Mouse (Mus musculus) ZHBTc4 (cell line): ENCODE measurements around the gene Scamp1.
"Not testable (repeated sequence)": the region's sequence is repeated elsewhere in the genome, so short reads cannot be mapped to it uniquely, and the experiment has no call there.

ENCODE experiments used
- DNase-seq: peaks from one replicate; pipeline ENCODE4 v3.0.0-alpha.2; 2011; ENCODE audit warnings: low read depth, low spot score

Scamp1 gene

GRCm38 (mm10) chr13:94285281-94285871, at the start of gene Scamp1:
TSS of gene Scamp1 (minus strand) at chr13:94285857.
- peak; percentile 92 for DNase-seq

- no peak for DNase-seq
Measured at GRCm38 (mm10) chr13:94330392-94330979, 44.8 kb upstream of the Scamp1 start.

DNA sequence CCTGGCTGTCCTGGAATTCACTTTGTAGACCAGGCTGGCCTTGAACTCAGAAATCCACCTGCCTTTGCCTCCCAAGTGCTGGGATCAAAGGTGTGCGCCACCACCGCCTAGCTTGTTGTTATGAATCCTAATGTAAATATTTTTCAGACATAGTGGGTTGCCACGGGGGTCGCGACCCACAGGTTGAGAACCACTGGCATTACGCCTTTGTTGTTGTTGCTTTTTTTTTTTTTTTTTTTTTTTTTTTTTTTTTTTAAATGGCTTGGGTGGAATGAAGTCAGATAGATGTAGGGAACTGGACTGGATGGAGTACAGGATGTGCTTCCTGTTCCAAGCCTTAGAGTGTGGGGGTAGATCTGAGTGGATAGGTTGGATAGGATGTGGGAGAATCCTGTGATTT, 43.3 kb upstream of the Scamp1 start:
- DNase-seq, result not testable (repeated sequence)

DNA sequence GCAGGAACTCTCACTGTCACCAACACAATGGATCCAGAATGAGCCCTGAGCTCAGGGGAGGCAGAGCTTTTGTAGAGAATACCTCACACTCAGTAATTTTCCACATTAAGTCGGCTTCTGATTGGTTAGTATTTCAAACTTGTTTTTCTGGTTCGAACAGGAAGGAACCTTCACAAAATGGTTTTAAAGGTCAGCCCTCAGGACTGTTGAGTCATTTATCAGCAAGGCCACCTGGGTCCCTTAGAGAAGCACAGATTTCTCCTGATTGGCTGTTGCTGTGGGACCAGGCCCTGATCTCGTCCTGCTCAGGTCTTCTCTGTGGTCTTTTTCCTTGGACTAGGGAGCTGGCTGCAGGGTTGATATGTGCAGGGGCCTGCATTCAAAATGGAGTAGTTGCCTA, 42.4 kb upstream of the Scamp1 start:
- DNase-seq, result no peak

GRCm38 (mm10) chr13:94322475-94322874, 36.8 kb upstream of the Scamp1 start:
- DNase-seq, result no peak

DNA sequence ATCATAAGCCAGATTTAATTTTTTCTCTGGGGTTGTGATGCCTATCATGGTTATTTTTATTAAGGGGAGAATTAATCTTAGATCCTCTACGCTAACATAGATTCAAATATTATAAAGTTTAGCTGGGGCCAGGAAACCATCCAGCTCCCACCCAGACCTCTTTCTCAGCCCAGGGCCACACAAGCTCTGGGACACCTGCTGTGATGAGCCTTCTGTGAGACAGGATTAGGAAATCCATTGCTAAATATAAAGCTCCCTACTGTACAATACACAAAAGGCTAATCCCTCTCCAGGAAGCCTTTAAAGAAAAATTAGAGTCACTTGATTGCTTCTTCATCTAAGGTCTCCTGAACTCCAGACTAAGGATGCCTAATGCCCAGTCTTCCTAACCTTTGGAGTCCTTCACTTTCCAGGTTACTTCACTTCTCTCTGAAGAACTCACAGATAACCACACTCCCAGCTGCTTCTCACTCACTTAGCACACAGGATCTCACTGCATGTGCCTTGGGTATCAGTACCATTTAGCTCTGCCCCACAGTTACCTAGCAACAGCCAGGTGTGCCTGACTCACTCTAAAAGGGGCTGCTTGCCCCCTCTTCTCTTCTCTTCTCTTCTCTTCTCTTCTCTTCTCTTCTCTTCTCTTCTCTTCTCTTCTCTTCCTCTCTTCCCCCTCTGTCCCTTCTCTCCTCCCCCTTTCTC, 35.6 kb upstream of the Scamp1 start:
- no peak for DNase-seq

GRCm38 (mm10) chr13:94316975-94317511, 31.4 kb upstream of the Scamp1 start:
- no peak for DNase-seq

GRCm38 (mm10) chr13:94312812-94313211, 27.2 kb upstream of the Scamp1 start:
- peak; percentile 53 for DNase-seq

DNA sequence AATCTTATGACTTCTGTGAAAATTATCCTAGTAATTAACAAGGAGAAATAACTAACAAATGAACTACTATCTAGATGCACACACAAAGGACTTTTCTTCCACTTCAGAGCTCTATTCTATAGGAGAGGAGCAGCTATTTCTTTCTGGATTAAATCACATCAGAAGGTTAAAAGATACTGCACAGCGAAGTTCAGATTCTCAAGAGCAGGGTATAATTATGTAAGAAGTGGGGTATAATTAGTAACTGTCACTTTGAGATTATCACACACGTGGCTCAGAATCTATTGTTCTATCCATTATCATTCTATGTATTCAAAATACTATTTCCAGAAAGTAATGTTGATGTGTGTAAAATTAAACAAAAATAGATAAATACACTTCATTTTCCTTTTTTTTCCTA, 22.6 kb upstream of the Scamp1 start:
- DNase-seq, result no peak

- no peak for DNase-seq
Measured at GRCm38 (mm10) chr13:94307531-94307930, 21.9 kb upstream of the Scamp1 start.

GRCm38 (mm10) chr13:94306968-94307289, 21.3 kb upstream of the Scamp1 start:
- no peak for DNase-seq

DNA sequence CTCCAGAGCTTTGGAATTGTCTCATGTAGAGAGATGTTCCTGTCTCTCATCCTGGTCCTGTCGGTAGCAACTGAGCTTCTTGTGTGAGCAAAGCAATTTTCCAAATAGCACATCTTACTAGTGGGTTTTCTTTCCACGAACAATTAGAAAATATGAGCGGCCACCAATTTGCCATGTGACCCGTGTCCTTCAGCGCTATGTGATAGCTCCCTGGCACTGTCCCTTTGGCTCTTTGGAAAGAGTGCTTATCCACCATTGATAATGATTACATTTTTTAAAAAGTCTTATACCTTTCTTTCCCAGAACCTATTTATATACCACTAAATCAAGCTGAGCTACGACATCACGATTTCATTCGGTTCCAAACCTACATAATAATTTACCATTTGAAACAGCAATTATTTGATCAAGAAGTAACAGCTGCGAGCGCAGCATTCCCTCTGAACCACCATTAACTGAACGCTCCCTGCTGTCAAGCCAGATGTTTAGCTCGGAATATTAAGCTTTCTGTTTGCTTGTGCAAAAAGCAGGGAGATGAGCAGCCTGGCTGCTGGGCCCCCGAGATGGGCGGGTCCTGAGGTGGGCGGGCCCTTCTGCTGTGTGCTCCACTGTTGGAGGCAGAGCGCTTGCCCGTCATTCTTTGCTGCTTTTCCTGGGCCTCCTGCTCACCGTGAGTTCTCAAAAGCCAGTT, 20.8 kb upstream of the Scamp1 start:
- peak; percentile 51 for DNase-seq

- DNase-seq, result no peak
Measured at GRCm38 (mm10) chr13:94300946-94301538, 15.4 kb upstream of the Scamp1 start.

GRCm38 (mm10) chr13:94300232-94300631, 14.6 kb upstream of the Scamp1 start:
- DNase-seq, result no peak

- DNase-seq, result no peak
Measured at GRCm38 (mm10) chr13:94298401-94298800, 12.7 kb upstream of the Scamp1 start.

DNA sequence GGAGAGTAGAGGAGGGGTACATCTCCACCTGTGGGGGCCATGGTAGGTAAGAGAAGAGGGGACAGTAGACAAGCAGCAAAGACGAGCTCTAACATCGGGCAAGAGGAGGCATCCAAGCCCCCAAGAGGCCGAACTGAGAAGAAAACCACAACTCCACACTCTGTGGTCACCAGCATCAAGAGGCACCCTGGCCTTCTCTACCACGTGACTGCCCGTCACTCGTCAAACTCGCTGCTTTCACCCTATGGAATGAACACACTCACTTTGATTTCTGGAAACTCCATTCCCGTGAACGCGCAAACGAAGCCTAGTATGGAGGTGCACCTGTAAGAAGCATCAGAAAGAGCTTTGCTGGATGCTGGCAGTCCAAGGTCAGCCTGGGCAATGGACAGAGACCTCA, 10.7 kb upstream of the Scamp1 start:
- DNase-seq, result no peak

- DNase-seq, result no peak
Measured at GRCm38 (mm10) chr13:94295922-94296321, 10.3 kb upstream of the Scamp1 start.

GRCm38 (mm10) chr13:94294886-94295285, 9.2 kb upstream of the Scamp1 start:
- no peak for DNase-seq

DNA sequence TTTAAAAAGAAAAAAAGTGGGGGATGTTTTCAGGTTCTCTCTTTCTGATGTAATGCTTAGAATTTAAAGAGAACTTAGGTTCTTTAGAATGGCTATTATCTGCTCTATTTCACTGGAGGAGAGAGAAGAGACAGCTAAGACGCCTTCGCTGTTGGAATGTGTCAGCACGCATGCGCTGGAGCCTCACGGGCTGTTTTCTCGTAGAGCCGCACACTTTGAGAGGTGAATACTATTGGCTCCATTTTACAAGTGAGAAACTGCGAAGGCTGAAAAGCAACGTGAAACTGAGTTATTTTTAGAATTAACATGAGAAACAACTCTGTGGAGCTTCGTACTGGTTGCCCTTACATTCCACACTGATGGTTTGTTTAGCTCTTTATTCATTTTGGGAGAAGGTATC, 8.3 kb upstream of the Scamp1 start:
- peak; percentile 21 for DNase-seq

- DNase-seq, result no peak
Measured at GRCm38 (mm10) chr13:94286195-94286594, 538 bp upstream of the Scamp1 start.

DNA sequence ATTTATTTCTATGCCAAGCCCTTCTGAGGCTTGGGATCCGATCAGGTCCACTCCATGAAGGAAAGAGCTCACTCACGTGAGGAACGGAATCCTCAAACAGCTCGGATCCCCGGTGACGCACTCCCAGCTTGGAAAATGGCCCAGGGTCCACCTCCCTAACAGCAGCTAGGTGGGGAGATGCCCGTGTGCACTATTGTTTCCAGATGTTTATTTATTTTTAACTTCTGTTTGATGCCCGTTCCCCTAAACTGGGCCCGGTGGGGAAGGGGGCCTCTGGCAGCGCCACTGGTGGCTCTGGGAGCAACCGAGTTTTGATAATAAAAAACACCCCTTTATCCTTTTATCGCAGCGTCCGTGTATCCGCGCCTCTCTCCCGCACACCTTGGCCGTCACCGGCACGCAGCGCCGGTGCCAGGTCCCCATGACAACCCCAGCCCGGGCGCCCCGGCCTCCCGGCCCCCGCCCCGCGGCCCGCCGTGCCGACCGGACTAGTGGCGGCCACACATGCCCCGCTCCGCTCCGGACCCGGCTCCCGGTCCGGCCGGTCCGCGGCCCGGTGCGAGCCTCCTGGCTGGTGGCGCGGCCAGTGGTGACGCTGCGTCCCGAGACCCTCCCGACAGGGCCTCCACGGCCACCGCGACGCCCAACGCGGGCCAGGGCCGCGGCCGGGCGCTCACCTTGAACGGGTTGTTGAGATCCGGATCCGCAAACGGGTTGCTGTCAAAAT, 951 bp downstream of the Scamp1 start:
- peak; percentile 53 for DNase-seq
